Mouse (Mus musculus) lung, embryonic 14.5 days (tissue): ENCODE measurements around the gene Rpl21. TPM values are rescaled to one million over a fixed set of nuclear protein-coding genes. Genes with fewer than 3 reads are reported as not detected.

ENCODE experiments used
- ATAC-seq: fragments of 200-750 bp; cut with Nextera tagmentation; 2 replicates; pipeline ENCODE4 v1.8.0; 2017; ENCODE audit warnings: mild to moderate bottlenecking, moderate TSS enrichment, moderate library complexity; ENCODE audit not compliant: insufficient read depth
- DNase-seq: peaks from one replicate; pipeline ENCODE4 v3.0.0-alpha.2; 2015
- H3K27ac ChIP-seq: fragments of 300-500 bp; sonication (generic); 2 replicates; pipeline ENCODE4 v1.5.1; 2014; ENCODE audit warnings: low read depth, mild to moderate bottlenecking, moderate library complexity
- H3K27me3 ChIP-seq: fragments of 300-500 bp; sonication (generic); 2 replicates; pipeline ENCODE4 v1.6.1; 2014; ENCODE audit warnings: low read length, control low read depth; ENCODE audit not compliant: insufficient read depth
- H3K36me3 ChIP-seq: fragments of 300-500 bp; sonication (generic); 2 replicates; pipeline ENCODE4 v1.6.1; 2014; ENCODE audit warnings: control low read depth; ENCODE audit not compliant: insufficient read depth
- H3K4me1 ChIP-seq: fragments of 300-500 bp; sonication (generic); 2 replicates; pipeline ENCODE4 v1.6.1; 2014; ENCODE audit warnings: antibody characterized with exemption, control low read depth; ENCODE audit not compliant: insufficient read depth
- H3K4me2 ChIP-seq: fragments of 300-500 bp; sonication (generic); 2 replicates; pipeline ENCODE4 v1.6.1; 2014; ENCODE audit warnings: mild to moderate bottlenecking
- H3K4me3 ChIP-seq: fragments of 300-500 bp; sonication (generic); 2 replicates; pipeline ENCODE4 v1.5.1; 2014; ENCODE audit warnings: low read depth, low read length
- H3K9ac ChIP-seq: fragments of 300-500 bp; sonication (generic); 2 replicates; pipeline ENCODE4 v1.6.1; 2014
- H3K9me3 ChIP-seq: fragments of 300-500 bp; sonication (generic); 2 replicates; pipeline ENCODE4 v1.6.1; 2016; ENCODE audit warnings: low read depth, low read length, control low read depth
- CTCF ChIP-seq: IDR thresholded peaks from 2 replicates; pipeline ENCODE4 v1.5.1; 2016; ENCODE audit warnings: antibody characterized with exemption, low read depth
- WGBS: fragments of 180-500 bp; shearing (Covaris S2); extraction: QIAGEN DNeasy Blood & Tissue Kit; methylation state at CpG from one replicate; pipeline ENCODE4 v1.1.7; 2014; 5-methylcytosine and 5-hydroxymethylcytosine counted together
- polyA plus RNA-seq: library from polyadenylated mRNA; unstranded; fragments of >200 nt; fragmentation: Nextera tagmentation; extraction: Ambion mirVana; gene quantifications from 2 replicates; pipeline ENCODE4 v1.2.1, GENCODE M21; 2014

Rpl21 gene
- polyA plus RNA-seq, 1 experiment from 2014 or later: 678 TPM

- H3K9ac ChIP-seq: peak overlapping the region; percentile 88
- DNase-seq: no peak
- peak overlapping the region; percentile 84 for H3K4me2 ChIP-seq
- WGBS: 7% methylated on average over 8 of the region's 8 CpGs
- H3K36me3 ChIP-seq: peaks cover 48% of the 10 kb centered on the region
- peak overlapping the region; percentile 88; the same call in 1 of the 2 replicates for H3K27ac ChIP-seq
- H3K27me3 ChIP-seq: no peaks in the 10 kb centered on the region
- H3K4me1 ChIP-seq: 0 out of 2 replicates have a peak, but pooled peaks cover 11% of the 10 kb centered on the region
- peak overlapping the region; percentile 70 for H3K4me3 ChIP-seq
- H3K9me3 ChIP-seq: no peaks in the 10 kb centered on the region
- no peak for ATAC-seq
- TF ChIP-seq CTCF: no peak
Measured at GRCm38 (mm10) chr5:146833673-146834201, 1.0 kb downstream of the Rpl21 start.

- H3K9me3 ChIP-seq: no peaks in the 10 kb centered on the region
- peaks cover 57% of the 10 kb centered on the region for H3K36me3 ChIP-seq
- WGBS: 61% methylated on average over 8 of the region's 8 CpGs
- TF ChIP-seq CTCF: no peak
- peak overlapping the region; percentile 70; the same call in 1 of the 2 replicates for H3K4me3 ChIP-seq
- H3K4me2 ChIP-seq: peak overlapping the region; percentile 84; the same call in 1 of the 2 replicates
- H3K9ac ChIP-seq: peak overlapping the region; percentile 88; the same call in 1 of the 2 replicates
- no peaks in the 10 kb centered on the region for H3K27me3 ChIP-seq
- DNase-seq (no peak), ATAC-seq (no peak)
- no peak overlapping the region for H3K27ac ChIP-seq
- 0 out of 2 replicates have a peak, but pooled peaks cover 11% of the 10 kb centered on the region for H3K4me1 ChIP-seq
Measured at GRCm38 (mm10) chr5:146834959-146835358, 2.3 kb downstream of the Rpl21 start.

- H3K4me3 ChIP-seq: no peak overlapping the region
- 67% methylated on average over 7 of the region's 7 CpGs for WGBS
- 0 out of 2 replicates have a peak, but pooled peaks cover 11% of the 10 kb centered on the region for H3K4me1 ChIP-seq
- TF ChIP-seq CTCF: no peak
- no peaks in the 10 kb centered on the region for H3K27me3 ChIP-seq
- no peak for DNase-seq
- H3K27ac ChIP-seq: no peak overlapping the region
- H3K9ac ChIP-seq: no peak overlapping the region
- ATAC-seq: no peak
- no peaks in the 10 kb centered on the region for H3K9me3 ChIP-seq
- no peak overlapping the region for H3K4me2 ChIP-seq
- peaks cover 61% of the 10 kb centered on the region for H3K36me3 ChIP-seq
Measured at GRCm38 (mm10) chr5:146837967-146838720, 5.5 kb downstream of the Rpl21 start.

GRCm38 (mm10) chr5:146838836-146839648 is 6.4 kb downstream of the Rpl21 start:
- ATAC-seq (no peak), DNase-seq (peak; percentile 44)
- no peak overlapping the region for H3K9ac ChIP-seq
- peaks cover 60% of the 10 kb centered on the region for H3K36me3 ChIP-seq
- 0 out of 2 replicates have a peak, but pooled peaks cover 8% of the 10 kb centered on the region for H3K4me1 ChIP-seq
- H3K27ac ChIP-seq: no peak overlapping the region
- H3K27me3 ChIP-seq: no peaks in the 10 kb centered on the region
- no peak overlapping the region for H3K4me2 ChIP-seq
- no peak for TF ChIP-seq CTCF
- no peak overlapping the region for H3K4me3 ChIP-seq
- 40% methylated on average over 12 of the region's 12 CpGs for WGBS
- no peaks in the 10 kb centered on the region for H3K9me3 ChIP-seq

GRCm38 (mm10) chr5:146839760-146840159 is 7.1 kb downstream of the Rpl21 start:
- ATAC-seq: no peak
- Histone ChIP-seq H3K27me3 (no peaks in the 10 kb centered on the region), H3K27ac (no peak overlapping the region), H3K4me2 (no peak overlapping the region), H3K36me3 (peaks cover 53% of the 10 kb centered on the region), H3K9ac (no peak overlapping the region), H3K4me3 (no peak overlapping the region), H3K9me3 (no peaks in the 10 kb centered on the region), H3K4me1 (0 out of 2 replicates have a peak, but pooled peaks cover 3% of the 10 kb centered on the region)
- DNase-seq: no peak
- 40% methylated on average over 5 of the region's 5 CpGs for whole genome bisulfite sequencing
- no peak for TF ChIP-seq CTCF

GRCm38 (mm10) chr5:146840422-146840821 is 7.7 kb downstream of the Rpl21 start:
- Histone ChIP-seq H3K9me3 (no peaks in the 10 kb centered on the region), H3K27ac (no peak overlapping the region), H3K27me3 (no peaks in the 10 kb centered on the region), H3K4me1 (no peaks in the 10 kb centered on the region; the same call in 1 of the 2 replicates), H3K4me3 (no peak overlapping the region), H3K4me2 (no peak overlapping the region), H3K36me3 (peaks cover 46% of the 10 kb centered on the region), H3K9ac (no peak overlapping the region)
- DNase-seq (no peak), ATAC-seq (no peak)
- 73% methylated on average over 4 of the region's 4 CpGs for WGBS
- TF ChIP-seq CTCF: no peak

- DNase-seq (no peak), ATAC-seq (no peak)
- peaks cover 37% of the 10 kb centered on the region for H3K36me3 ChIP-seq
- no peaks in the 10 kb centered on the region for H3K27me3 ChIP-seq
- H3K9me3 ChIP-seq: no peaks in the 10 kb centered on the region
- WGBS: 78% methylated on average over 5 of the region's 5 CpGs
- H3K4me2 ChIP-seq: no peak overlapping the region
- H3K9ac ChIP-seq: no peak overlapping the region
- no peak overlapping the region for H3K4me3 ChIP-seq
- no peak overlapping the region for H3K27ac ChIP-seq
- peaks cover 8% of the 10 kb centered on the region; the same call in 1 of the 2 replicates for H3K4me1 ChIP-seq
- TF ChIP-seq CTCF: no peak
Measured at GRCm38 (mm10) chr5:146841301-146841700, 8.6 kb downstream of the Rpl21 start.
